Mouse (Mus musculus): ENCODE results near the gene Mycbpap. TPM values are rescaled to one million over a fixed set of nuclear protein-coding genes. Genes with fewer than 3 reads are reported as not detected.

Mycbpap gene
- polyA plus RNA-seq (2012; rRNA removed) = 3.2 and 5.3 TPM in 2 replicates

GRCm38 (mm10) chr11:94521219-94521843, at the start of gene Mycbpap:
Mycbpap (minus strand) TSS chr11:94521742.

GRCm38 (mm10) chr11:94564437-94565150, 43.1 kb upstream of the Mycbpap start, which contains the start of gene Chad:
Chad (plus strand) TSS chr11:94565047.

GRCm38 (mm10) chr11:94548888-94549690, 27.5 kb upstream of the Mycbpap start, which contains the start of gene Rsad1:
Rsad1 (minus strand) TSS chr11:94549255.

GRCm38 (mm10) chr11:94499661-94500152, 21.8 kb downstream of the Mycbpap start, which contains the start of gene Epn3:
Epn3 (minus strand) TSS chr11:94499974.

GRCm38 (mm10) chr11:94486001-94486400, 35.5 kb downstream of the Mycbpap start, which contains the start of gene Spata20:
Spata20 (minus strand) TSS chr11:94486179.

GRCm38 (mm10) chr11:94473707-94474543, 47.6 kb downstream of the Mycbpap start, which contains the start of gene Cacna1g:
Cacna1g (minus strand) TSS chr11:94474198.

Other genes starting within 250 kb of the Mycbpap start
- gene Gm21885, start 239.9 kb downstream of the Mycbpap start, polyA plus RNA-seq (2012; rRNA removed) = 3.7 and 3.8 TPM in 2 replicates
- 4.5 and 5.4 TPM in 2 replicates for gene Luc7l3, start 199.8 kb downstream of the Mycbpap start, polyA plus RNA-seq (2012; rRNA removed)
- 75.6 and 97.8 TPM in 2 replicates for gene Ankrd40, start 193.7 kb downstream of the Mycbpap start, polyA plus RNA-seq (2012; rRNA removed)
- gene Abcc3, start 128.7 kb downstream of the Mycbpap start, polyA plus RNA-seq (2012; rRNA removed) = 208 and 226 TPM in 2 replicates
- 18.4 and 24.3 TPM in 2 replicates for gene Cacna1g, start 47.5 kb downstream of the Mycbpap start, polyA plus RNA-seq (2012; rRNA removed)
- gene Spata20, start 35.6 kb downstream of the Mycbpap start, polyA plus RNA-seq (2012; rRNA removed) = 0.07 and 0.09 TPM in 2 replicates
- gene Epn3, start 21.8 kb downstream of the Mycbpap start, polyA plus RNA-seq (2012; rRNA removed) = 35.7 and 39.9 TPM in 2 replicates
- 9.5 and 11.5 TPM in 2 replicates for gene Rsad1, start 27.5 kb upstream of the Mycbpap start, polyA plus RNA-seq (2012; rRNA removed)
- 1.5 and 2.2 TPM in 2 replicates for gene Chad, start 43.3 kb upstream of the Mycbpap start, polyA plus RNA-seq (2012; rRNA removed)
- gene Acsf2, start 80.1 kb upstream of the Mycbpap start, polyA plus RNA-seq (2012; rRNA removed) = 81.9 and 86.0 TPM in 2 replicates
- gene Lrrc59, start 108.0 kb upstream of the Mycbpap start, polyA plus RNA-seq (2012; rRNA removed) = 76.8 and 89.8 TPM in 2 replicates
- gene Mrpl27, start 132.0 kb upstream of the Mycbpap start, polyA plus RNA-seq (2012; rRNA removed) = 35.0 and 40.2 TPM in 2 replicates
- gene Eme1, start 132.2 kb upstream of the Mycbpap start, polyA plus RNA-seq (2012; rRNA removed) = 1.2 and 2.6 TPM in 2 replicates
- 31.9 and 33.0 TPM in 2 replicates for gene Xylt2, start 155.8 kb upstream of the Mycbpap start, polyA plus RNA-seq (2012; rRNA removed)
- gene Gm11541, start 182.8 kb upstream of the Mycbpap start, polyA plus RNA-seq (2012; rRNA removed) = not detected in 2 replicates
- not detected in 2 replicates for gene Cdc34b, start 220.0 kb upstream of the Mycbpap start, polyA plus RNA-seq (2012; rRNA removed)

Measured in colon, adult 2 months (tissue).